Mouse (Mus musculus): ENCODE results near the gene Med6. TPM values are rescaled to one million over a fixed set of nuclear protein-coding genes. Genes with fewer than 3 reads are reported as not detected.

Med6 gene
- polyA plus RNA-seq, 1 experiment from 2014 or later = 59.8 TPM

DNA sequence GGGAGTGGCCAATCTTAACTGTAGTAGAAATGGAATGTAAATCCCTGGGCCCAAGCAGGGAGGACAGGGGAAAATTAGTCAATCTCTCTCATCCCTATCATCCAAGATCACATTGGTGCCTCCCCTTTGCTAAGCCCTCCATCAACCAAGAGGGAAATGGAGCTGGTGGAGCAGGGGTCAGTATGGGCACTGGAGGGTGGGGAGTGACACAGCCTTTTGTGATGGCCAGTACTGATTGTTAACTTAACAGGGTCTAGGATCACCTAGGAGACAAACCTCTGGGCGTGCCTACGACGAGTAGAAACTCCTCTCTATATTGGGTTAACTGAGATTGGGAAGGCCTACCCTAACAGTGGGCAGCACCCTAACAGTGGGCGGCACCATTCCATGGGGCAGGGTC, 28.6 kb upstream of the Med6 start:
- Histone ChIP-seq H3K36me3 (no peaks in the 10 kb centered on the region), H3K9me3 (replicated peaks) (no peaks in the 10 kb centered on the region), H3K4me1 (no peaks in the 10 kb centered on the region), H3K9ac (no peak overlapping the region), H3K27ac (replicated peaks) (no peak overlapping the region), H3K4me2 (replicated peaks) (no peak overlapping the region), H3K27me3 (peaks cover 9% of the 10 kb centered on the region; the same call in 1 of the 2 replicates), H3K4me3 (replicated peaks) (no peak overlapping the region)
- WGBS = 67% methylated on average over 4 of the region's 4 CpGs
- no peak for ATAC-seq (ENCODE audit: insufficient number of reproducible peaks, low FRiP score, low TSS enrichment, low read depth)

DNA sequence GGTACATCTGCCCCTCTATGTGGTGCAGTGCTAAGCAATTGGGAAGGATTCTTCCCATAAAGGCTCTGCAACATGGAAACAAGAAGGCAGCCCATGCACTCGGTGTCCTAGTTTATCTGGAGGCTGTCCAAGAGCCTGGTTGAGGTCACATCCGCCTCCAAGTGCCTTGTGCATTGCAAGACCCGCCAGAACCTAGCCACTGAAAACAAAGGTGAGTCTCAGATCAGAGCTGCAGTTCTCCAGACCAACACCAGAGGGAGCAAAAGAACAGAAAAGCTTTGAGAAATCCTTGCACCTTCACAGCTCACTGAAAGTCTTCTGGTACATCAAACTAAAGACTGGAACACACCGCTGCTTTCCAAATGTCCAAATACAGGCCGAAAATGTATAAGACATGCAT, 24.5 kb upstream of the Med6 start:
- no peaks in the 10 kb centered on the region for H3K9me3 ChIP-seq (replicated peaks)
- H3K36me3 ChIP-seq = no peaks in the 10 kb centered on the region
- H3K4me2 ChIP-seq (replicated peaks) = no peak overlapping the region
- H3K4me3 ChIP-seq (replicated peaks) = no peak overlapping the region
- no peak overlapping the region for H3K27ac ChIP-seq (replicated peaks)
- H3K9ac ChIP-seq = no peak overlapping the region
- WGBS = 16% methylated on average over 5 of the region's 5 CpGs
- H3K4me1 ChIP-seq = no peaks in the 10 kb centered on the region
- no peaks in the 10 kb centered on the region for H3K27me3 ChIP-seq
- ATAC-seq (ENCODE audit: insufficient number of reproducible peaks, low FRiP score, low TSS enrichment, low read depth) = no peak

DNA sequence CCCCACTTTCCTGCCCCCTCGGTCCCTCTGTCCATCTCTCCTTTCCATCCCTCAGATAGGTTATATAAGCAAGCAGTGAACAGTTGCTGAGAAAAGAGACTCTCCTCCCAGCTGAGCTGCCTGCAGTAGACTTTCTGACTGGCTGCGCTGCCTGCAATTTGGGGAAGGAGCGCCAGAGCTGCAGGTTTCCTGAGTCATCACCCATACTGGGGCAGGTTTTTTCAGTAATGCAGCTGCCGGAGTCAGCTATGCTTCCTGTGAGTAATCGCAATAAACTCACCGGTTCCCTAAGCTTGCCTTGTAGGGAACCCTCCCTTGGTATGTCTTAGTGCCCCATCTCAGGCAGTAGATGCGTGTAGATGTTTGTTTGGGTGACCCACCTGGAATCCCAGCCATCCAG, 22.2 kb upstream of the Med6 start:
- WGBS = 74% methylated on average over 7 of the region's 7 CpGs
- Histone ChIP-seq H3K4me3 (replicated peaks) (no peak overlapping the region), H3K9me3 (replicated peaks) (no peaks in the 10 kb centered on the region), H3K4me2 (replicated peaks) (no peak overlapping the region), H3K27ac (replicated peaks) (no peak overlapping the region), H3K36me3 (no peaks in the 10 kb centered on the region), H3K27me3 (no peaks in the 10 kb centered on the region), H3K9ac (no peak overlapping the region), H3K4me1 (no peaks in the 10 kb centered on the region)
- ATAC-seq (ENCODE audit: insufficient number of reproducible peaks, low FRiP score, low TSS enrichment, low read depth) = no peak

GRCm38 (mm10) chr12:81615807-81616206, 21.0 kb upstream of the Med6 start:
- no peak overlapping the region for H3K9ac ChIP-seq
- no peak for ATAC-seq (ENCODE audit: insufficient number of reproducible peaks, low FRiP score, low TSS enrichment, low read depth)
- no peak overlapping the region for H3K4me2 ChIP-seq (replicated peaks)
- H3K4me1 ChIP-seq = no peaks in the 10 kb centered on the region
- H3K27ac ChIP-seq (replicated peaks) = no peak overlapping the region
- no peaks in the 10 kb centered on the region for H3K9me3 ChIP-seq (replicated peaks)
- 72% methylated on average over 6 of the region's 6 CpGs for WGBS
- no peaks in the 10 kb centered on the region for H3K36me3 ChIP-seq
- no peaks in the 10 kb centered on the region for H3K27me3 ChIP-seq
- no peak overlapping the region for H3K4me3 ChIP-seq (replicated peaks)

DNA sequence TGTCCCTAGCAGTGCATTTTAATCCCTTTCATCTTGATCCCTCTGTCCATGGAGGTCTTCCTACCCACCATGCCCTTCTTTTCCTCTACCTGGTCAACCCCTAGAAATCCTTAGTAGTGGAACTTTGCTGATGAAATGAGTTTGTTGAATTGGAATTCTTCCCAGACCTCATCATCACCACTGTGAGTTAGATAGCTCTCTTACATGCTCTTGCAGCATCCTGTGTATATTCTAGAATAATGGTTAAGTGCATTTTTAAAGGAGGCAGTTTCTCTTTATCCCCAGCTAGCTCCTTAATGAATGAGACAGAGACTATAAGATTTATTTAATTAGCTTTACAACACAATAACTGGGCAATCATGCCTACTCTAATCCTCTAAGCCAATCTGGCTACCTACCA, 14.6 kb upstream of the Med6 start:
- ATAC-seq (ENCODE audit: insufficient number of reproducible peaks, low FRiP score, low TSS enrichment, low read depth) = no peak
- no peaks in the 10 kb centered on the region for H3K36me3 ChIP-seq

DNA sequence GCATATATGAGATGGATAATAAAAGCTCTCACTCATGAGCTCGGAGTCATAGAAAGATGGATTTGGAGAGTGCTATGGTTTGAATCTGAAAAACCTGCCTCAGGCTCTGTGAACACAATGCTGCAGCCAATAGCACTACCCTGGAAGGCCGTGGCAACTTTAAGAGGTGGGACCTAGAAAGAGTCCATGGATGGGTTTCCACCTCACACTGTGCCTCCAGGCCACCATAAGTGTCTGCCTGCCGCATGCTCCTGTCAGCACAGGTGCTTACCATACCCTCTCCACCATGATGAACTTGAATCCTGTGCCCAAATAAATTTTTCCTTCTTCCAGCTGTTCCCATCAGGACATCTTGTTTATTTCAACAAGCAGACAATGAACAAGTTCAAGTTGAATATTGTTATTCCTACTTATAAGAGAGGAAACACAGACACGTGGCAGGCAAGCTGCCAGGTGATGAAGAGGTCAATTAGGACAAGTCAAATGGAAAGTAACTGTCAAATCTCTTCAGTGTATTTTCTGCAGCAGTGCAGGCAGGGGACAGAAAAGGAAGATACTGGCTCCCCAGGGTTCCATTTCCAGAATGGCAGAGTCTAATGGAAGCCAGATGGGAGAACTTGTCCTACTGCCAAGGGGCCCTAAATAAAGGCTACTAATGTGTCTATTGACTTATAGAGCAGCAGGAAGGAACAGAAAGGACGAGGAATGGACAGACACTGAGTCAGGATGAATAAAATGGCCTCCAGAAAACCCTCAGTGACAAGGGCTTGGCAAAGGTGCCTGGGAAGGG, 10.4 kb upstream of the Med6 start:
- Histone ChIP-seq H3K4me2 (replicated peaks) (no peak overlapping the region), H3K4me3 (replicated peaks) (no peak overlapping the region), H3K4me1 (no peaks in the 10 kb centered on the region), H3K9ac (no peak overlapping the region), H3K27ac (replicated peaks) (no peak overlapping the region), H3K36me3 (no peaks in the 10 kb centered on the region), H3K9me3 (replicated peaks) (no peaks in the 10 kb centered on the region), H3K27me3 (no peaks in the 10 kb centered on the region)
- WGBS = 47% methylated on average over 5 of the region's 5 CpGs
- no peak for ATAC-seq (ENCODE audit: insufficient number of reproducible peaks, low FRiP score, low TSS enrichment, low read depth)

More for the DNA sequence above, 14.6 kb upstream of the Med6 start:
- Histone ChIP-seq H3K27ac (replicated peaks) (no peak overlapping the region), H3K4me2 (replicated peaks) (no peak overlapping the region), H3K27me3 (no peaks in the 10 kb centered on the region), H3K9ac (no peak overlapping the region), H3K9me3 (replicated peaks) (no peaks in the 10 kb centered on the region), H3K4me3 (replicated peaks) (no peak overlapping the region), H3K4me1 (no peaks in the 10 kb centered on the region)

- no peak overlapping the region for H3K27ac ChIP-seq (replicated peaks)
- H3K4me2 ChIP-seq (replicated peaks) = no peak overlapping the region
- H3K4me3 ChIP-seq (replicated peaks) = no peak overlapping the region
- 0 out of 2 replicates have a peak, but pooled peaks cover 8% of the 10 kb centered on the region for H3K4me1 ChIP-seq
- whole genome bisulfite sequencing = 82% methylated on average over 8 of the region's 8 CpGs
- H3K36me3 ChIP-seq = no peaks in the 10 kb centered on the region
- no peak overlapping the region for H3K9ac ChIP-seq
- no peaks in the 10 kb centered on the region for H3K9me3 ChIP-seq (replicated peaks)
- H3K27me3 ChIP-seq = no peaks in the 10 kb centered on the region
- no peak for ATAC-seq (ENCODE audit: insufficient number of reproducible peaks, low FRiP score, low TSS enrichment, low read depth)
Observed at GRCm38 (mm10) chr12:81596547-81597262, 1.9 kb upstream of the Med6 start.

DNA sequence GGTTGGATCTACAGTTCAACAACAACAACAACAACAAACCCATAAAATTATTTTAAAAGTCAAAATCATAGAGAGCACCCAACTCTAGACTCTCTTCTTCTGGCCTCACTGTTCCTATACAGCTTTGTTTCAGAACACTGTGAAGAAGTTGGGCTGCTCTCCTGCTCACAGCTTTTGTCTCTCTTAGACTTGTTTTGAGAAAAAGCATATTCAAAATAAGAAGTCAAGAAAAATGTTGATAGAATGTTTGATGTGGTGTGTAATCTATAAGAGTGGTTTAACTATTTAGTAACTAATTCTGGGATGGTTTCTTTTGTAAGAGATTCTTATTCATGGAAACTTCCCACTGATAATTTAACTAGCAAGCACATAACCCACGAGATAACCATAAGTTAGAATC, 26.4 kb downstream of the Med6 start, which contains the start of gene Adam21:
Gene Adam21 (minus strand): TSS at position 101 of the 400 bp plus-strand sequence.
- Histone ChIP-seq H3K27me3 (no peaks in the 10 kb centered on the region), H3K36me3 (peaks cover 15% of the 10 kb centered on the region), H3K9me3 (replicated peaks) (no peaks in the 10 kb centered on the region), H3K4me3 (replicated peaks) (no peak within 1 kb of the TSS), H3K4me2 (replicated peaks) (no peak within 1 kb of the TSS), H3K27ac (replicated peaks) (no peak within 1 kb of the TSS), H3K4me1 (no peaks in the 10 kb centered on the region), H3K9ac (no peak within 1 kb of the TSS)
- no peak for ATAC-seq (ENCODE audit: insufficient number of reproducible peaks, low FRiP score, low TSS enrichment, low read depth)
- 84% methylated on average over 1 of the region's 1 CpGs for WGBS

GRCm38 (mm10) chr12:81567931-81568330, 26.9 kb downstream of the Med6 start:
- H3K27me3 ChIP-seq = no peaks in the 10 kb centered on the region
- no peaks in the 10 kb centered on the region for H3K9me3 ChIP-seq (replicated peaks)
- no peak overlapping the region for H3K4me2 ChIP-seq (replicated peaks)
- H3K27ac ChIP-seq (replicated peaks) = no peak overlapping the region
- H3K36me3 ChIP-seq = peaks cover 13% of the 10 kb centered on the region
- no peak overlapping the region for H3K4me3 ChIP-seq (replicated peaks)
- no peaks in the 10 kb centered on the region for H3K4me1 ChIP-seq
- WGBS = 89% methylated on average over 5 of the region's 5 CpGs
- H3K9ac ChIP-seq = no peak overlapping the region
- no peak for ATAC-seq (ENCODE audit: insufficient number of reproducible peaks, low FRiP score, low TSS enrichment, low read depth)

- no peaks in the 10 kb centered on the region for H3K27me3 ChIP-seq
- H3K4me1 ChIP-seq = no peaks in the 10 kb centered on the region
- H3K36me3 ChIP-seq = no peaks in the 10 kb centered on the region
- H3K9me3 ChIP-seq (replicated peaks) = no peaks in the 10 kb centered on the region
- H3K27ac ChIP-seq (replicated peaks) = no peak overlapping the region
- ATAC-seq (ENCODE audit: insufficient number of reproducible peaks, low FRiP score, low TSS enrichment, low read depth) = no peak
- WGBS = 96% methylated on average over 3 of the region's 3 CpGs
- H3K9ac ChIP-seq = no peak overlapping the region
- H3K4me3 ChIP-seq (replicated peaks) = no peak overlapping the region
- no peak overlapping the region for H3K4me2 ChIP-seq (replicated peaks)
Observed at GRCm38 (mm10) chr12:81564173-81564572, 30.6 kb downstream of the Med6 start.

- H3K9ac ChIP-seq = no peak overlapping the region
- ATAC-seq (ENCODE audit: insufficient number of reproducible peaks, low FRiP score, low TSS enrichment, low read depth) = no peak
- no peaks in the 10 kb centered on the region for H3K36me3 ChIP-seq
- H3K27ac ChIP-seq (replicated peaks) = no peak overlapping the region
- no peaks in the 10 kb centered on the region for H3K9me3 ChIP-seq (replicated peaks)
- 78% methylated on average over 3 of the region's 3 CpGs for WGBS
- H3K4me1 ChIP-seq = no peaks in the 10 kb centered on the region
- no peak overlapping the region for H3K4me2 ChIP-seq (replicated peaks)
- no peaks in the 10 kb centered on the region for H3K27me3 ChIP-seq
- H3K4me3 ChIP-seq (replicated peaks) = no peak overlapping the region
Observed at GRCm38 (mm10) chr12:81549286-81549685, 45.5 kb downstream of the Med6 start.

Measured in embryonic facial prominence, embryonic 15.5 days (tissue).